Mouse (Mus musculus): Measurements from ENCODE around the gene Gtf2ird2. TPM values are rescaled to one million over a fixed set of nuclear protein-coding genes. Genes with fewer than 3 reads are reported as not detected.

Gene Gtf2ird2
- polyA plus RNA-seq, 1 experiment from 2014 or later: 6.9 TPM

DNA sequence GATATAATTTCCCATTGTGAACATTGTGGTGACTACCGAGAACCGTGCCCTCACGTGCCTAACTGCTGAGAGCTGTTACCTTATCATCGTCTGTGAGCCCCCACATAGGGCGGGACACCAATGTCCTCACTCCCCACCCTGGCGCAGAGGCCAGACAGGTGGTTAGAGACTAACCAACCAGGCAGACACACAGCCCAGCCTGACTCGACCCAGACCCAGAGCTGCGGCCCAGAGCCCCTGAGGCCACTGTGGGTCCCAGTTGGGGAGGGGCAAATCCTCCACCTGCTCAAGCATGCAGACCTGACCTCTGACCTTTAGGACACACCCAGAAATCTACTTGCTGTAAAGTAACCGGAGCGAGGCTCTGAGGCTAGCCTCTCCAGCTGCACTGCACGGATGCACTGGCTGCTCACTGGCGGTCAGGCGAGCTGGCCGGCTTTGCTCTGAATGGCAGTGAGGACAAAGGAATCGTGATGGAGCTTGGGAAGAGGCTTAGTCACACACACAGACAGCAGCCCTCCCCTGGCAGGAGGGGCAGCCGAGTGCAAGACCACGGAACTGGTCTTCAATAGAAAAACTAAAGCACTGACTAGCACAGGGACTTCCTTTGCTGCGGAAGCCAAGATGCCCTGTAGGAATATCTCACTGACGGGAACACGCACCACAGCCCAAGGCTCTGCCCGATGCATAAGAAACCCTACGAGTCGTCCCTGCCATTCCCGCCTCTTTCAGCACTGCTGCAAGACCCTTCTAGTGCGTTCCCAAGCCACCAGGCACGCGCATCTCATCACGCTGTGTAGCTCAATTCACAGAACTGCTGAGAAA, 54.3 kb downstream of the Gtf2ird2 start:
- TF ChIP-seq CTCF (IDR thresholded peaks at IDR 0.05; ENCODE audit: low read depth): no peak
- no peak overlapping the region for H3K4me2 ChIP-seq
- ATAC-seq (ENCODE audit: insufficient read depth) (no peak), DNase-seq (no peak)
- H3K4me1 ChIP-seq (ENCODE audit: insufficient read depth): peaks cover 3% of the 10 kb centered on the region
- H3K9ac ChIP-seq: no peak overlapping the region
- peaks cover 79% of the 10 kb centered on the region for H3K36me3 ChIP-seq (ENCODE audit: insufficient read depth)
- no peak overlapping the region for H3K4me3 ChIP-seq (ENCODE audit: low read depth, low read length)
- no peaks in the 10 kb centered on the region for H3K27me3 ChIP-seq (ENCODE audit: insufficient read depth, low read length)
- no peaks in the 10 kb centered on the region for H3K9me3 ChIP-seq (ENCODE audit: low read depth, low read length)
- WGBS: 87% methylated on average over 28 of the region's 28 CpGs
- no peak overlapping the region for H3K27ac ChIP-seq (ENCODE audit: low read depth)

DNA sequence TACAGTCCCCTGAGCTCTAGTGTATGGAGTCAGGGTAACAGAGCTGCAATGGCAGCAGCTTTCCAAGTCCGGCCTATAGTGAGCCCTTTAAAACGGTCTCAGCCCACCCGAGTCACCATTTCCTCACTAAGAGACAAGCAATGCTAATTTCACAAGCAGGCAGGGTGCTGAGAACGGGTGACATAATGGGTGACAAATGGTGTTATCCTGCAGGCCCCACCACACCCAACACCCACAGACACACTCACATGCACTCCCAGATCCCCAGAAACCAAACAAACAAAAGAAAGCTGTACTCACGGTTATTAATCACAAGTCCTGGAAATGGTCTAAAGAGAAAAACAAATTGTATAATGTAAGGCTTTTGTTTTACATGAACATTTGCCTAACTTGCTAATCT, 58.0 kb downstream of the Gtf2ird2 start:
- no peak overlapping the region for H3K9ac ChIP-seq
- no peak overlapping the region for H3K27ac ChIP-seq (ENCODE audit: low read depth)
- no peaks in the 10 kb centered on the region for H3K4me1 ChIP-seq (ENCODE audit: insufficient read depth)
- DNase-seq: no peak
- no peaks in the 10 kb centered on the region for H3K9me3 ChIP-seq (ENCODE audit: low read depth, low read length)
- no peaks in the 10 kb centered on the region for H3K27me3 ChIP-seq (ENCODE audit: insufficient read depth, low read length)
- no peak for ATAC-seq (ENCODE audit: insufficient read depth)
- peaks cover 100% of the 10 kb centered on the region for H3K36me3 ChIP-seq (ENCODE audit: insufficient read depth)
- no peak for TF ChIP-seq CTCF (IDR thresholded peaks at IDR 0.05; ENCODE audit: low read depth)
- H3K4me2 ChIP-seq: no peak overlapping the region
- 81% methylated on average over 5 of the region's 5 CpGs for WGBS
- no peak overlapping the region for H3K4me3 ChIP-seq (ENCODE audit: low read depth, low read length)

DNA sequence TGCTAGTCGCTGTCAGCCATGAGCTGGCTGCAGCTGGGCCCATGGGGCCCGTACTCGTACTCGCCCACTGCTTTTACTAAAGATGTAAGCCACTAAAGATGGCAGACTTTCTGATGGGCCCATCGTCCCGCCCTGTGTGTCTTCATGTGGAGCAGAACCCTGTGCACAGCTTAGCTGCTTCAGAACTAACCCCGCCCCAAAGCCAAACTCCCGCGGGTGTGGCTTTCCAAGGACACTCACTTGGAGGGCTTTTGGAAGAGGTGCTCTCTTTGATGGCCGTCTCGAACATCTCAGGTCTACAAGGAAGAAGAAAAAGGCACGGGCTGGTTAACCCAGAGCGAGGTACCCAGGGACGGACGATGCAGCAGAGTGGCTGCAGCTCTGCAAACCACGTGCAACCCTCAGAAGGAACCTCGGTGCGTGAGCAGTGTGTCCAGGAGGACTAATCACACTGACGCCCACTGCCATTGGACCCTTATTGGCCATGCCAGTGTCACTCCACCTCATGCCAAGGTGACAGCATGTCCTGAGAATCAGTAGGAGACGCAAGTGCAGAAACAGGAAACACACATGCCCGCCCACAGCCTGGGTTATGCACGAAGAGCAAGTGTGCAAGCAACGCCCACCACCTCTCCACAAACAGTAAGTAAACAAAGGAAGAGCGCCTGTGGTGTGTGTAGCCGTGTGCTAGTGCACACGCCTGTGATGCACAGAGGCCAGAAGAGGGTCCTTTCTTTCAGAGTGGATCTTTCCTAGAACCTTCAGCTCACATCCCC, 60.0 kb downstream of the Gtf2ird2 start:
- H3K4me2 ChIP-seq: no peak overlapping the region
- ATAC-seq (ENCODE audit: insufficient read depth) (no peak), DNase-seq (no peak)
- no peaks in the 10 kb centered on the region for H3K27me3 ChIP-seq (ENCODE audit: insufficient read depth, low read length)
- peaks cover 100% of the 10 kb centered on the region for H3K36me3 ChIP-seq (ENCODE audit: insufficient read depth)
- H3K4me1 ChIP-seq (ENCODE audit: insufficient read depth): no peaks in the 10 kb centered on the region
- H3K4me3 ChIP-seq (ENCODE audit: low read depth, low read length): no peak overlapping the region
- H3K27ac ChIP-seq (ENCODE audit: low read depth): no peak overlapping the region
- no peaks in the 10 kb centered on the region for H3K9me3 ChIP-seq (ENCODE audit: low read depth, low read length)
- no peak for TF ChIP-seq CTCF (IDR thresholded peaks at IDR 0.05; ENCODE audit: low read depth)
- no peak overlapping the region for H3K9ac ChIP-seq
- WGBS: 86% methylated on average over 26 of the region's 26 CpGs

DNA sequence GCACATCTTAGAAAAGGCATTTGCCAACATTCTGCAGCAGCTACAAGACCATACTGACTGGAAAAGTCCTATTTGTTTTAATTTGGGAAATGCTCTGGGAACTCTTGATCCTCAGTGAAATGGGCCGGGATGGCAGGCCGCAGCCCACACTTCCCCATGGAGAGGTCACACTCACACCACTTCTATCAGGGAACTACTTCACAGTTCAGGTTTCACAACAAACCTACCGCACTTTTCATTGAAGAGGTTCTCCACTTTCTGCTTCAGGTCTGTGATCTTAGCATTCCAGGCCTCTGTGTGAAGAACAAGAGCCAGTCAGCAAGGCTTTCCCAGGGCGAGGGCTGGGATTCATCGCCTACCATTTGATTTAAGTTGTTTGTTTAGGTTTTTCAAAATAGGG, 61.1 kb downstream of the Gtf2ird2 start:
- no peak overlapping the region for H3K4me2 ChIP-seq
- H3K27ac ChIP-seq (ENCODE audit: low read depth): no peak overlapping the region
- no peaks in the 10 kb centered on the region for H3K27me3 ChIP-seq (ENCODE audit: insufficient read depth, low read length)
- ATAC-seq (ENCODE audit: insufficient read depth) (no peak), DNase-seq (no peak)
- 76% methylated on average over 5 of the region's 5 CpGs for WGBS
- no peaks in the 10 kb centered on the region for H3K4me1 ChIP-seq (ENCODE audit: insufficient read depth)
- peaks cover 100% of the 10 kb centered on the region for H3K36me3 ChIP-seq (ENCODE audit: insufficient read depth)
- TF ChIP-seq CTCF (IDR thresholded peaks at IDR 0.05; ENCODE audit: low read depth): no peak
- no peak overlapping the region for H3K9ac ChIP-seq
- H3K4me3 ChIP-seq (ENCODE audit: low read depth, low read length): no peak overlapping the region
- no peaks in the 10 kb centered on the region for H3K9me3 ChIP-seq (ENCODE audit: low read depth, low read length)

DNA sequence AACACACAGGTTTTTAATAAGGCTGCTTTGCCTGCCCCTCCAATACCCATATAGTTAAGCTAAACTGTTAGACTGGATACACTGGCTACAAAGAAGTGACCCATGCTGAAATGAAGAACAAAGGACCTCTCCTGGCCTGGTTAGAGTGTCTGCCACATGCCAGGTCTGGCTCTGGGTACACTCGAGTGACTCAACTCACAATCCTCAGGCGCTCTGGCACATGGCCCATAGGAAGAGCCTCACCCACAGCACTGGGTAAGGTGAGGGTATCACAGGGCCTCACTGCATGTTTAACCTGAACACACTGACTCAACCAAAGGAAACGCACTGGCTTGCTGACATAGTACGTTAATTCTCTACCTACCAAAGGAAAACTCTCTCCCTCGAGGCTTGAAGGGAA, 62.3 kb downstream of the Gtf2ird2 start:
- Histone ChIP-seq H3K4me2 (no peak overlapping the region), H3K9ac (no peak overlapping the region), H3K4me1 (ENCODE audit: insufficient read depth) (no peaks in the 10 kb centered on the region), H3K36me3 (ENCODE audit: insufficient read depth) (peaks cover 100% of the 10 kb centered on the region), H3K4me3 (ENCODE audit: low read depth, low read length) (no peak overlapping the region), H3K27ac (ENCODE audit: low read depth) (no peak overlapping the region), H3K27me3 (ENCODE audit: insufficient read depth, low read length) (no peaks in the 10 kb centered on the region), H3K9me3 (ENCODE audit: low read depth, low read length) (no peaks in the 10 kb centered on the region)
- no peak for TF ChIP-seq CTCF (IDR thresholded peaks at IDR 0.05; ENCODE audit: low read depth)
- ATAC-seq (ENCODE audit: insufficient read depth) (no peak), DNase-seq (no peak)
- 94% methylated on average over 5 of the region's 5 CpGs for WGBS

DNA sequence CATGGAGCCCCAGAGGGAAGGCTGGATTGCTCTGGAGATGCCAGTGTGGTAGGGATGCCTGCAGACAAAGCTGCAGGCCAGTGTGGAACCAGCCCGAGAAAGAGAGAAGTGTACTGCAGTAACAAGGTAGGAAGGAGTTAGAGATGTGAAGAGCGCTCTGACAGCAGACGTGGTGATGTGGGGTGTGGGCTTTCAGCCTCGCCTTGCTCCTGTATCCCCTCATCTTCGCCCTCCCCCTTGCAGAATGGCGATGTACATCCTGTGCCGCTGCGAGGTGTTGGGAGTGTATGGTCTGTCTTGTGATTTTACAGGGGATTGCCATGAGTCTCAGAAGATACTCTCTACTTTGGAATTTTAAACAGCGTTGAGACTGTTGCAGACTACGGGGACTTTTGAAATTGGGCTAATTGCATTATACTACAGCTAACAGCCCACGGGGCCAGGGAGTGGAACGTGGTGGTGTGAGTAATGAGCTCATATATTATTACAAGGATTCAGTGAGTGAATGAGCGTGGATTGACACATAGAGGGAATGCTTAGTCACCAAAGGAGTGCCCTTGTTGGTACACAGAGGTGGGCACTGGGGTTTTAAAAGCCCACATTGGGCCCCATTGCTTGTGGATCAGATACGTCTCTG, 64.9 kb downstream of the Gtf2ird2 start:
- no peak overlapping the region for H3K4me3 ChIP-seq (ENCODE audit: low read depth, low read length)
- H3K9me3 ChIP-seq (ENCODE audit: low read depth, low read length): no peaks in the 10 kb centered on the region
- WGBS: 88% methylated on average over 14 of the region's 14 CpGs
- H3K4me1 ChIP-seq (ENCODE audit: insufficient read depth): no peaks in the 10 kb centered on the region
- no peak overlapping the region for H3K9ac ChIP-seq
- H3K27ac ChIP-seq (ENCODE audit: low read depth): no peak overlapping the region
- H3K4me2 ChIP-seq: no peak overlapping the region
- ATAC-seq (ENCODE audit: insufficient read depth) (no peak), DNase-seq (no peak)
- no peak for TF ChIP-seq CTCF (IDR thresholded peaks at IDR 0.05; ENCODE audit: low read depth)
- peaks cover 100% of the 10 kb centered on the region for H3K36me3 ChIP-seq (ENCODE audit: insufficient read depth)
- H3K27me3 ChIP-seq (ENCODE audit: insufficient read depth, low read length): no peaks in the 10 kb centered on the region

DNA sequence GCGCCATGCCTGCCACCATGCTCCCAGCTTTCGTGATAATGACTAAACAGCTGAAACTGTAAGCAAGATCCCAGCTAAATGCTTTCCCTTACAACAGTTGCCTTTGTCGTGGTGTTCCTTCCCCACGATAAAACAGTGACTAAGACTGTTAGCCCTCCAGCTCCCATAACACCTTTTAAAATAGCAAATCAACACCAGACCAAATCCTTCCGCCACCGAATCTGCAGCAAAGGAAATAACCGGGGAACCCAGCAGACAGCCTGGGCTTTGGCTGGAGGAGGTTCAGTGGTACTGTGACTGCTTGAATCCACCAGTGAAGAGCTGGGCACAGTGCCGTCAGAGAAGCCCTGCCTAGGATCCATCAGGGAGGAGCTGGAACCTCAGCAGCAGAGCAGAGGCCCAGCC, 65.4 kb downstream of the Gtf2ird2 start:
- DNase-seq (no peak), ATAC-seq (ENCODE audit: insufficient read depth) (no peak)
- Histone ChIP-seq H3K36me3 (ENCODE audit: insufficient read depth) (peaks cover 100% of the 10 kb centered on the region), H3K9me3 (ENCODE audit: low read depth, low read length) (no peaks in the 10 kb centered on the region), H3K4me1 (ENCODE audit: insufficient read depth) (no peaks in the 10 kb centered on the region), H3K9ac (no peak overlapping the region), H3K27ac (ENCODE audit: low read depth) (no peak overlapping the region), H3K4me3 (ENCODE audit: low read depth, low read length) (no peak overlapping the region), H3K27me3 (ENCODE audit: insufficient read depth, low read length) (no peaks in the 10 kb centered on the region), H3K4me2 (no peak overlapping the region)
- 90% methylated on average over 8 of the region's 8 CpGs for WGBS
- no peak for TF ChIP-seq CTCF (IDR thresholded peaks at IDR 0.05; ENCODE audit: low read depth)

Data from lung, embryonic 14.5 days (tissue).